Mouse (Mus musculus) left cerebral cortex, adult 6 months (tissue): Measurements from ENCODE around the gene Cmya5. TPM values are rescaled to one million over a fixed set of nuclear protein-coding genes. Genes with fewer than 3 reads are reported as not detected.

Source experiments
- long read RNA-seq, 2 experiments: library from polyadenylated mRNA; unstranded; transcript quantifications; one replicate each; pipeline ENCODE4 v2.0.0; 2019 to 2020
- polyA plus RNA-seq: library from polyadenylated mRNA; unstranded; fragments of <200 nt; fragmentation: Nextera tagmentation; gene quantifications from 2 replicates; pipeline ENCODE4 v1.2.3, GENCODE M21; 2021

The Cmya5 gene
- polyA plus RNA-seq: 0.56 and 0.71 TPM in 2 replicates
- long read RNA-seq, experiment 1, partial matches to known transcripts: 9 of 14 reads
- long read RNA-seq, experiment 1, other reads (novel, unspliced or antisense): 5 of 14 reads
- long read RNA-seq, experiment 2, partial matches to known transcripts: 3 of 6 reads
- long read RNA-seq, experiment 2, other reads (novel, unspliced or antisense): 3 of 6 reads

DNA sequence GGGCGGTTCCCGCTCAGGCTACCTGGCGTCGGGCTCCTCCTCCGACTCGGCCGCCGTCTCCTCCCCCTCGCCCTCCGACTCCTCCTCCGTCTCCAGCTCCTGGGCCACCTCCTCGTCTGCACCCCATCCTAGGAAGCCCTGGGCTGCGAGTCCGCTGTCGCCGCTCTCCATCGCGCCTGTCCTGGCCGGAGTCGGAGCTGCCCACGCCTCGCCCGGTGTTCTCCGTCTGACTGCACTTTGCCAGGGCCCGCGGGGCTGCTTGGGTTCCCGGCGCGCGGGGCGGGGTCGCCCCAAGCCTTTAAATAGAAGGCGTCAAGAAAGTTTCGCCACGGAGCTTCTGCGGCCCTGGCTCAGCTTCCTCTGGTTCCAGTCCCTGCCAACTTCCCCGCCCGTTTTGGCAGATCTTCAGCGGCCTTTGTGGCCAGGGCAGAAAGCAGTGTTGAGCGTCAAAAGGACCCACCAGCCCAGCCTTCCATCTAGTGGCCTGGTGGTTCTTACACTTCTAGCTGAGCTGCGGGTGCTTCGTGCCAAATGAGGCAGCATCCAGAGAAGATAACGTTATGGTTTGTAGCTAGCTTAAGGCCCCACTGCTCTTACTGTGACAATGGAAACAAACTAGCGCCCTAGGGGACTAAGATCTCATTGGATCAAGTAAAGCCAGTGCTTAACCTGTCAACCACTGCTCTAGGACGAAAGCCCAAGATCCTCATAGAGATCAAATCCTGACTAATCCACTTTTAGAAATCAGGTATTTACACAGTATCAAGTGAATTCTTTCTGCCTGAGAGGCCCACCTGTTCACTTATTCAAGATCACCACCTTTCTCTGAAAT is at the start of gene Cmya5:
TSS of gene Cmya5 (minus strand) at position 389 of the 832 bp plus-strand sequence.

GRCm38 (mm10) chr13:93191831-93192645 is 47.5 kb upstream of the Cmya5 start, which contains the start of gene Tent2:
TSS of gene Tent2 (minus strand) at chr13:93192385.

Other genes starting within 250 kb of the Cmya5 start
- 14.8 and 14.9 TPM in 2 replicates for gene Tent2, start 47.7 kb upstream of the Cmya5 start, polyA plus RNA-seq
- 24.2 and 49.4 TPM in 2 replicates for gene Homer1, start 154.9 kb upstream of the Cmya5 start, polyA plus RNA-seq